ENCODE assay signal across 7 mouse cellular contexts in genomic region chr11:98740026-98740392, GRCm38 (mm10). TPM values are rescaled to one million over a fixed set of nuclear protein-coding genes. Genes with fewer than 3 reads are reported as not detected.
DNase-seq lines count a peak whose midpoint lies in the region; ATAC-seq and TF ChIP-seq lines count a peak whose summit lies in the region.

No protein-coding gene starts in this region.

- H3K27me3 ChIP-seq in MEL (ENCODE audit: control insufficient read depth in 1 of 2, insufficient read depth in 2 of 2, low read length in 2 of 2) = no peaks in the 10 kb centered on the region
- H3K27me3 ChIP-seq in embryonic facial prominence, embryonic 11.5 days (ENCODE audit: control insufficient read depth, insufficient read depth, low read length) = no peaks in the 10 kb centered on the region
- H3K27me3 ChIP-seq in intestine, embryonic 15.5 days (replicated peaks) = no peaks in the 10 kb centered on the region
- H3K27me3 ChIP-seq in neural tube, embryonic 12.5 days (replicated peaks) = no peaks in the 10 kb centered on the region

- H3K27ac ChIP-seq in MEL (ENCODE audit: control insufficient read depth, low read depth, low read length) = peak overlapping the region; percentile 89
- peak overlapping the region; percentile 43; the same call in 1 of the 2 replicates for H3K27ac ChIP-seq in embryonic facial prominence, embryonic 11.5 days (replicated peaks; ENCODE audit: low read depth, low read length)
- peak overlapping the region; percentile 95 for H3K27ac ChIP-seq in intestine, embryonic 15.5 days
- H3K27ac ChIP-seq in neural tube, embryonic 12.5 days = peak overlapping the region; percentile 92

- intact Hi-C loops in gastrocnemius, postnatal 36 days (cut with DNase I) = loop anchor here (2.0 kb wide), 1 partner anchor 49 kb away; no protein-coding TSS in a partner anchor

- no peaks in the 10 kb centered on the region for H3K9me3 ChIP-seq in MEL (replicated peaks; ENCODE audit: insufficient read depth, low read length)
- H3K9me3 ChIP-seq in embryonic facial prominence, embryonic 11.5 days (replicated peaks; ENCODE audit: control insufficient read depth, low read length) = no peaks in the 10 kb centered on the region
- H3K9me3 ChIP-seq in intestine, embryonic 15.5 days = no peaks in the 10 kb centered on the region
- no peaks in the 10 kb centered on the region for H3K9me3 ChIP-seq in neural tube, embryonic 12.5 days

- H3K4me3 ChIP-seq in MEL (ENCODE audit: control insufficient read depth in 1 of 2, insufficient read depth in 1 of 2, low read depth in 2 of 2, low read length in 2 of 2) = peak overlapping the region; percentile 59 to 86
- H3K4me3 ChIP-seq in embryonic facial prominence, embryonic 11.5 days (ENCODE audit: low read depth, low read length) = peak overlapping the region; percentile 86
- peak overlapping the region; percentile 92 for H3K4me3 ChIP-seq in intestine, embryonic 15.5 days (replicated peaks)
- peak overlapping the region; percentile 91 for H3K4me3 ChIP-seq in neural tube, embryonic 12.5 days

- WGBS in embryonic facial prominence, embryonic 11.5 days = 14% methylated on average over 8 of the region's 8 CpGs
- 7% methylated on average over 8 of the region's 8 CpGs for whole genome bisulfite sequencing in intestine, embryonic 15.5 days
- WGBS in neural tube, embryonic 12.5 days = 7% methylated on average over 8 of the region's 8 CpGs

- H3K4me2 ChIP-seq in embryonic facial prominence, embryonic 11.5 days (ENCODE audit: low read depth, low read length) = peak overlapping the region; percentile 77
- H3K4me2 ChIP-seq in intestine, embryonic 15.5 days (replicated peaks) = peak overlapping the region; percentile 86
- H3K4me2 ChIP-seq in neural tube, embryonic 12.5 days (replicated peaks) = peak overlapping the region; percentile 77

- ATAC-seq in embryonic facial prominence, embryonic 11.5 days (replicated peaks; ENCODE audit: insufficient number of reproducible peaks, low FRiP score, low TSS enrichment, low read depth) = peak; percentile 15; the same call in 1 of the 2 replicates
- peak; percentile 11 for ATAC-seq in intestine, embryonic 15.5 days
- peak; percentile 14; the same call in 1 of the 2 replicates for ATAC-seq in neural tube, embryonic 12.5 days (ENCODE audit: low FRiP score, low read depth)

- no peak; a peak in 1 of 4 replicates for TF ChIP-seq POLR2A in MEL (IDR thresholded peaks at IDR 0.05; ENCODE audit: control insufficient read depth in 1 of 2, insufficient read depth in 1 of 2, low read depth in 1 of 2, low read length in 2 of 2, poor library complexity in 1 of 2)

- no peak for TF ChIP-seq EP300 in MEL (IDR thresholded peaks at IDR 0.05; ENCODE audit: low read depth in 1 of 2, low read length in 2 of 2)

- no peak for TF ChIP-seq CTCF in MEL (IDR thresholded peaks at IDR 0.05 in 2 of 3, conservative IDR thresholded peaks at IDR 0.05 in 1 of 3; ENCODE audit: control insufficient read depth in 1 of 3, insufficient read depth in 1 of 3, low read depth in 2 of 3, low read length in 3 of 3, poor library complexity in 1 of 3, severe bottlenecking in 1 of 3)

- H3K9ac ChIP-seq in MEL (ENCODE audit: control insufficient read depth, low read depth, low read length, poor library complexity, severe bottlenecking) = peak overlapping the region; percentile 77
- peak overlapping the region; percentile 58 for H3K9ac ChIP-seq in embryonic facial prominence, embryonic 11.5 days (replicated peaks; ENCODE audit: low read length)
- H3K9ac ChIP-seq in intestine, embryonic 15.5 days = peak overlapping the region; percentile 98
- peak overlapping the region; percentile 96 for H3K9ac ChIP-seq in neural tube, embryonic 12.5 days

- peaks cover 9 to 32% of the 10 kb centered on the region in 2 experiments for H3K4me1 ChIP-seq in MEL (ENCODE audit: control insufficient read depth in 1 of 2, insufficient read depth in 2 of 2, low read length in 2 of 2)
- peaks cover 18% of the 10 kb centered on the region for H3K4me1 ChIP-seq in embryonic facial prominence, embryonic 11.5 days (ENCODE audit: control insufficient read depth, insufficient read depth, low read length)
- H3K4me1 ChIP-seq in intestine, embryonic 15.5 days (replicated peaks) = peaks cover 38% of the 10 kb centered on the region
- peaks cover 56% of the 10 kb centered on the region for H3K4me1 ChIP-seq in neural tube, embryonic 12.5 days

- peaks cover 6% of the 10 kb centered on the region; the same call in 1 of the 2 replicates for H3K79me2 ChIP-seq in MEL (ENCODE audit: control insufficient read depth, insufficient read depth, low read length, poor library complexity)

- peaks cover 0 to 21% of the 10 kb centered on the region in 2 experiments; a peak in 2 of 4 replicates for H3K36me3 ChIP-seq in MEL (ENCODE audit: control insufficient read depth in 1 of 2, insufficient read depth in 2 of 2, low read length in 2 of 2)
- H3K36me3 ChIP-seq in embryonic facial prominence, embryonic 11.5 days (replicated peaks; ENCODE audit: control insufficient read depth, insufficient read depth, low read depth, low read length) = no peaks in the 10 kb centered on the region
- no peaks in the 10 kb centered on the region for H3K36me3 ChIP-seq in intestine, embryonic 15.5 days
- H3K36me3 ChIP-seq in neural tube, embryonic 12.5 days = no peaks in the 10 kb centered on the region

- TF ChIP-seq RAD21 in MEL (IDR thresholded peaks at IDR 0.05; ENCODE audit: low read depth, low read length) = no peak

- peak; percentile 51 for DNase-seq in layer of hippocampus, adult 11-12 months (ENCODE audit: low spot score)
- DNase-seq in layer of hippocampus, postnatal 36 days = no peak
- DNase-seq in MEL (ENCODE audit: low read depth, low spot score) = peak; percentile 79
- DNase-seq in embryonic facial prominence, embryonic 11.5 days (ENCODE audit: low spot score) = no peak
- no peak for DNase-seq in gastrocnemius, postnatal 36 days

TF ChIP-seq in MEL, 35 proteins besides CTCF, POLR2A, EP300 and RAD21:
- peak; percentile 74 for TF ChIP-seq ETS1 (IDR thresholded peaks at IDR 0.05; ENCODE audit: low read depth, low read length)
- 0 out of 2 replicates have a peak, but pooled peaks have one; percentile 1 for TF ChIP-seq MAZ (IDR thresholded peaks at IDR 0.05; ENCODE audit: low read depth, low read length)
- no peak for TF ChIP-seq E2F4 (IDR thresholded peaks at IDR 0.05; ENCODE audit: borderline replicate concordance, low read depth, low read length)

RNA-seq across cellular contexts. Expression of gene Thra, which starts 0.4 kb away (rescaled TPM):
- total RNA-seq in layer of hippocampus, postnatal 36 days (2021) = 100 to 1,000 TPM; 956 to 985 TPM
- total RNA-seq in MEL (2012; rRNA removed) = 22.0 and 29.6 TPM in 2 replicates
- polyA plus RNA-seq in MEL (2012; ENCODE audit: insufficient read depth in 1 of 2, insufficient read length in 2 of 2, low read depth in 1 of 2, low replicate concordance in 2 of 2, missing spikeins in 1 of 2) = 10 to 100 TPM in 1 of 2 experiments, not detected in 1; 50.9 TPM
- 19.7 and 20.3 TPM in 2 replicates for polyA plus RNA-seq in embryonic facial prominence, embryonic 11.5 days (2014; fragmentation: Nextera tagmentation; extraction: Ambion mirVana)
- 42.7 and 45.5 TPM in 2 replicates for polyA plus RNA-seq in intestine, embryonic 15.5 days (2015; fragmentation: Nextera tagmentation; extraction: Ambion mirVana)
- polyA plus RNA-seq in neural tube, embryonic 12.5 days (2016; fragmentation: Nextera tagmentation; extraction: Ambion mirVana) = 56.9 and 67.0 TPM in 2 replicates
- 10 to 100 TPM; 72.6 to 75.7 TPM for total RNA-seq in gastrocnemius, postnatal 36 days (2021)

RNA-seq across cellular contexts. Expression of gene Med24, which starts 10.8 kb away (rescaled TPM):
- total RNA-seq in layer of hippocampus, postnatal 36 days (2021) = 100 to 1,000 TPM; 127 to 140 TPM
- total RNA-seq in MEL (2012; rRNA removed) = 37.5 and 41.4 TPM in 2 replicates
- polyA plus RNA-seq in MEL (2012; ENCODE audit: insufficient read depth in 1 of 2, insufficient read length in 2 of 2, low read depth in 1 of 2, low replicate concordance in 2 of 2, missing spikeins in 1 of 2) = 10 to 100 TPM in 1 of 2 experiments, not detected in 1; 89.8 TPM
- polyA plus RNA-seq in embryonic facial prominence, embryonic 11.5 days (2014; fragmentation: Nextera tagmentation; extraction: Ambion mirVana) = 54.8 and 55.1 TPM in 2 replicates
- polyA plus RNA-seq in intestine, embryonic 15.5 days (2015; fragmentation: Nextera tagmentation; extraction: Ambion mirVana) = 39.6 and 42.5 TPM in 2 replicates
- polyA plus RNA-seq in neural tube, embryonic 12.5 days (2016; fragmentation: Nextera tagmentation; extraction: Ambion mirVana) = 78.7 and 80.0 TPM in 2 replicates
- total RNA-seq in gastrocnemius, postnatal 36 days (2021) = 10 to 100 TPM; 41.4 to 41.9 TPM

RNA-seq across cellular contexts. Expression of gene Nr1d1, which starts 35.1 kb away (rescaled TPM):
- total RNA-seq in layer of hippocampus, postnatal 36 days (2021) = 10 to 100 TPM; 59.1 to 78.4 TPM
- 1.9 and 2.0 TPM in 2 replicates for total RNA-seq in MEL (2012; rRNA removed)
- polyA plus RNA-seq in MEL (2012; ENCODE audit: insufficient read depth in 1 of 2, insufficient read length in 2 of 2, low read depth in 1 of 2, low replicate concordance in 2 of 2, missing spikeins in 1 of 2) = 1 to 10 TPM in 1 of 2 experiments, not detected in 1; 5.6 TPM
- polyA plus RNA-seq in embryonic facial prominence, embryonic 11.5 days (2014; fragmentation: Nextera tagmentation; extraction: Ambion mirVana) = 0.69 and 1.2 TPM in 2 replicates
- 2.6 and 2.7 TPM in 2 replicates for polyA plus RNA-seq in intestine, embryonic 15.5 days (2015; fragmentation: Nextera tagmentation; extraction: Ambion mirVana)
- 1.5 and 2.1 TPM in 2 replicates for polyA plus RNA-seq in neural tube, embryonic 12.5 days (2016; fragmentation: Nextera tagmentation; extraction: Ambion mirVana)
- 100 to 1,000 TPM in 1 of 2 experiments, 10 to 100 TPM in 1; 86.6 to 139 TPM for total RNA-seq in gastrocnemius, postnatal 36 days (2021)

RNA-seq across cellular contexts. Expression of gene Csf3, which starts 38.9 kb away (rescaled TPM):
- total RNA-seq in layer of hippocampus, postnatal 36 days (2021) = not detected
- total RNA-seq in MEL (2012; rRNA removed) = not detected in 2 replicates
- polyA plus RNA-seq in MEL (2012; ENCODE audit: insufficient read depth in 1 of 2, insufficient read length in 2 of 2, low read depth in 1 of 2, low replicate concordance in 2 of 2, missing spikeins in 1 of 2) = under 1 TPM in 1 of 2 experiments, not detected in 1; 0.18 TPM
- polyA plus RNA-seq in embryonic facial prominence, embryonic 11.5 days (2014; fragmentation: Nextera tagmentation; extraction: Ambion mirVana) = not detected in 2 replicates
- not detected in 2 replicates for polyA plus RNA-seq in intestine, embryonic 15.5 days (2015; fragmentation: Nextera tagmentation; extraction: Ambion mirVana)
- not detected in 2 replicates for polyA plus RNA-seq in neural tube, embryonic 12.5 days (2016; fragmentation: Nextera tagmentation; extraction: Ambion mirVana)
- not detected for total RNA-seq in gastrocnemius, postnatal 36 days (2021)

RNA-seq across cellular contexts. Expression of gene Msl1, which starts 55.3 kb away (rescaled TPM):
- 100 to 1,000 TPM; 185 to 187 TPM for total RNA-seq in layer of hippocampus, postnatal 36 days (2021)
- total RNA-seq in MEL (2012; rRNA removed) = 35.0 and 37.1 TPM in 2 replicates
- 10 to 100 TPM in 1 of 2 experiments, not detected in 1; 49.4 TPM for polyA plus RNA-seq in MEL (2012; ENCODE audit: insufficient read depth in 1 of 2, insufficient read length in 2 of 2, low read depth in 1 of 2, low replicate concordance in 2 of 2, missing spikeins in 1 of 2)
- 20.2 and 22.0 TPM in 2 replicates for polyA plus RNA-seq in embryonic facial prominence, embryonic 11.5 days (2014; fragmentation: Nextera tagmentation; extraction: Ambion mirVana)
- 18.9 and 19.7 TPM in 2 replicates for polyA plus RNA-seq in intestine, embryonic 15.5 days (2015; fragmentation: Nextera tagmentation; extraction: Ambion mirVana)
- 37.0 and 40.8 TPM in 2 replicates for polyA plus RNA-seq in neural tube, embryonic 12.5 days (2016; fragmentation: Nextera tagmentation; extraction: Ambion mirVana)
- total RNA-seq in gastrocnemius, postnatal 36 days (2021) = 10 to 100 TPM; 49.0 to 51.4 TPM

Comparison
In these comparisons a context has a peak if more than half of its experiments do, and no peak if none do; other contexts are left out.
1. DNase-seq: peak in layer of hippocampus, adult 11-12 months (single experiment) and MEL (single experiment); none in layer of hippocampus, postnatal 36 days (0 of 2), embryonic facial prominence, embryonic 11.5 days (single experiment) and gastrocnemius, postnatal 36 days (0 of 2).
2. H3K27ac ChIP-seq: peak in every context shown above with its lines; median percentile 95 in intestine, embryonic 15.5 days; 92 in neural tube, embryonic 12.5 days; 89 in MEL; 43 in embryonic facial prominence, embryonic 11.5 days.
3. Peak in every context shown above with its lines, with median percentiles within 50 percentile points of each other: H3K4me3 ChIP-seq, H3K9ac ChIP-seq, ATAC-seq and H3K4me2 ChIP-seq.